Mouse (Mus musculus) MEL (cell line): Measurements from ENCODE around the gene Brdt. TPM values are rescaled to one million over a fixed set of nuclear protein-coding genes. Genes with fewer than 3 reads are reported as not detected.
A peak's percentile ranks its signal among the peaks of the same experiment; 100 is the strongest.

Experiments
- DNase-seq: peaks from one replicate; pipeline ENCODE4 v3.0.0; 2011; ENCODE audit warnings: low read depth, low spot score
- H3K27ac ChIP-seq: 2 replicates; pipeline ENCODE4 v1.5.1; 2012; ENCODE audit warnings: low read depth, mild to moderate bottlenecking, control low read depth, low read length, moderate library complexity; ENCODE audit not compliant: control insufficient read depth
- H3K27me3 ChIP-seq, 2 experiments: fragments of 150-350 bp in 1 of 2; sonication (generic) in 1 of 2; 2 replicates each; pipeline ENCODE4 v1.6.1; 2012; ENCODE audit warnings: low read length in 2 of 2, mild to moderate bottlenecking in 2 of 2, improper control_type of control experiment in 1 of 2, moderate library complexity in 1 of 2; ENCODE audit not compliant: insufficient read depth in 2 of 2, control insufficient read depth in 1 of 2
- H3K36me3 ChIP-seq, 2 experiments: 2 replicates each; pipeline ENCODE4 v1.6.1; 2012 to 2014; ENCODE audit warnings: low read length in 2 of 2, improper control_type of control experiment in 1 of 2, inconsistent platforms in 1 of 2, mild to moderate bottlenecking in 1 of 2; ENCODE audit not compliant: insufficient read depth in 2 of 2, control insufficient read depth in 1 of 2
- H3K4me1 ChIP-seq, 2 experiments: fragments of 150-350 bp in 1 of 2; sonication (generic) in 1 of 2; 2 replicates each; pipeline ENCODE4 v1.6.1; 2012; ENCODE audit warnings: low read length in 2 of 2, improper control_type of control experiment in 1 of 2, mild to moderate bottlenecking in 1 of 2; ENCODE audit not compliant: insufficient read depth in 2 of 2, control insufficient read depth in 1 of 2
- H3K4me3 ChIP-seq, 2 experiments: fragments of 150-350 bp in 1 of 2; sonication (generic) in 1 of 2; 2 replicates each; pipeline ENCODE4 v1.5.1; 2012; ENCODE audit warnings: low read depth in 2 of 2, low read length in 2 of 2, mild to moderate bottlenecking in 2 of 2, moderate library complexity in 2 of 2, control low read depth in 1 of 2, improper control_type of control experiment in 1 of 2; ENCODE audit not compliant: control insufficient read depth in 1 of 2, insufficient read depth in 1 of 2
- H3K79me2 ChIP-seq: 2 replicates; pipeline ENCODE4 v1.6.1; 2012; ENCODE audit warnings: mild to moderate bottlenecking, low read length, moderate library complexity; ENCODE audit not compliant: control insufficient read depth, poor library complexity, insufficient read depth
- H3K9ac ChIP-seq: 2 replicates; pipeline ENCODE4 v1.6.1; 2012; ENCODE audit warnings: low read depth, mild to moderate bottlenecking, control low read depth, low read length, moderate library complexity; ENCODE audit not compliant: control insufficient read depth, poor library complexity, severe bottlenecking
- H3K9me3 ChIP-seq: fragments of 150-350 bp; sonication (generic); replicated peaks from 2 replicates; pipeline ENCODE4 v1.6.1; 2012; ENCODE audit warnings: mild to moderate bottlenecking, low read length, improper control_type of control experiment, moderate library complexity; ENCODE audit not compliant: insufficient read depth
- BHLHE40 ChIP-seq: IDR thresholded peaks from 2 replicates; pipeline ENCODE4 v1.6.1; 2012; ENCODE audit warnings: low read depth, mild to moderate bottlenecking, inconsistent platforms, low read length, improper control_type of control experiment, borderline replicate concordance
- CHD1 ChIP-seq: IDR thresholded peaks from 2 replicates; pipeline ENCODE4 v1.6.1; 2012; ENCODE audit warnings: low read depth, mild to moderate bottlenecking, inconsistent platforms, low read length, improper control_type of control experiment
- CHD2 ChIP-seq: IDR thresholded peaks from 2 replicates; pipeline ENCODE4 v1.6.1; 2011; ENCODE audit warnings: low read length, improper control_type of control experiment
- CTCF ChIP-seq, 3 experiments: IDR thresholded peaks in 2 of 3; conservative IDR thresholded peaks in 1 of 3; 2 replicates each; pipeline ENCODE4 v1.5.1; 2011 to 2012; ENCODE audit warnings: low read length in 3 of 3, low read depth in 2 of 3, mild to moderate bottlenecking in 2 of 3, improper control_type of control experiment in 1 of 3, inconsistent platforms in 1 of 3, mixed read lengths in 1 of 3, moderate library complexity in 1 of 3; ENCODE audit not compliant: control insufficient read depth in 1 of 3, insufficient read depth in 1 of 3, poor library complexity in 1 of 3, severe bottlenecking in 1 of 3
- E2F4 ChIP-seq: IDR thresholded peaks from 2 replicates; pipeline ENCODE4 v1.6.1; 2011; ENCODE audit warnings: low read depth, low read length, improper control_type of control experiment, borderline replicate concordance
- ELF1 ChIP-seq: IDR thresholded peaks from 2 replicates; pipeline ENCODE4 v1.6.1; 2014; ENCODE audit warnings: low read depth, mild to moderate bottlenecking, inconsistent platforms, low read length, improper control_type of control experiment, moderate library complexity
- EP300 ChIP-seq, 2 experiments: IDR thresholded peaks; 2 replicates each; pipeline ENCODE4 v1.6.1; 2011; ENCODE audit warnings: improper control_type of control experiment in 2 of 2, low read length in 2 of 2, low read depth in 1 of 2, mild to moderate bottlenecking in 1 of 2
- ETS1 ChIP-seq: IDR thresholded peaks from 2 replicates; pipeline ENCODE4 v1.6.1; 2012; ENCODE audit warnings: low read depth, mild to moderate bottlenecking, inconsistent platforms, low read length, improper control_type of control experiment, moderate library complexity
- GATA1 ChIP-seq: IDR thresholded peaks from 2 replicates; pipeline ENCODE4 v1.6.1; 2011; ENCODE audit warnings: low read depth, low read length, improper control_type of control experiment
- HCFC1 ChIP-seq: IDR thresholded peaks from 2 replicates; pipeline ENCODE4 v1.6.1; 2012; ENCODE audit warnings: low read depth, mild to moderate bottlenecking, inconsistent platforms, low read length, improper control_type of control experiment, moderate library complexity
- JUND ChIP-seq: IDR thresholded peaks from 2 replicates; pipeline ENCODE4 v1.6.1; 2011; ENCODE audit warnings: low read depth, mild to moderate bottlenecking, improper control_type of control experiment, low read length
- KAT2A ChIP-seq: conservative IDR thresholded peaks from 2 replicates; pipeline ENCODE4 v1.6.1; 2012; ENCODE audit warnings: low read depth, low read length, improper control_type of control experiment, inconsistent platforms
- MAX ChIP-seq: IDR thresholded peaks from 2 replicates; pipeline ENCODE4 v1.6.1; 2011; ENCODE audit warnings: low read length, improper control_type of control experiment
- MXI1 ChIP-seq: IDR thresholded peaks from 2 replicates; pipeline ENCODE4 v1.6.1; 2011; ENCODE audit warnings: mild to moderate bottlenecking, low read depth, low read length, improper control_type of control experiment
- MYB ChIP-seq: IDR thresholded peaks from 2 replicates; pipeline ENCODE4 v1.6.1; 2011; ENCODE audit warnings: mild to moderate bottlenecking, low read depth, low read length, improper control_type of control experiment
- MYC ChIP-seq: IDR thresholded peaks from 2 replicates; pipeline ENCODE4 v1.6.1; 2011; ENCODE audit warnings: low read depth, mild to moderate bottlenecking, low read length, improper control_type of control experiment, moderate library complexity
- NELFE ChIP-seq: IDR thresholded peaks from 2 replicates; pipeline ENCODE4 v1.6.1; 2011; ENCODE audit warnings: low read depth, low read length, improper control_type of control experiment
- NRF1 ChIP-seq: IDR thresholded peaks from 2 replicates; pipeline ENCODE4 v1.6.1; 2014; ENCODE audit warnings: low read depth, mild to moderate bottlenecking, inconsistent platforms, low read length, improper control_type of control experiment, moderate library complexity; ENCODE audit not compliant: poor library complexity, insufficient read depth, severe bottlenecking
- POLR2A ChIP-seq, 2 experiments: IDR thresholded peaks; 2 replicates each; pipeline ENCODE4 v1.6.1; 2011 to 2012; ENCODE audit warnings: low read length in 2 of 2, mild to moderate bottlenecking in 2 of 2, control low read depth in 1 of 2, improper control_type of control experiment in 1 of 2, low read depth in 1 of 2, moderate library complexity in 1 of 2; ENCODE audit not compliant: control insufficient read depth in 1 of 2, insufficient read depth in 1 of 2, poor library complexity in 1 of 2
- POLR2AphosphoS2 ChIP-seq: IDR thresholded peaks from 2 replicates; pipeline ENCODE4 v1.6.1; 2011; ENCODE audit warnings: low read length, improper control_type of control experiment
- POLR2AphosphoS5 ChIP-seq: IDR thresholded peaks from 2 replicates; pipeline ENCODE4 v1.6.1; 2012; ENCODE audit warnings: low read depth, borderline replicate concordance, mild to moderate bottlenecking, inconsistent platforms, low read length, moderate library complexity, mixed read lengths
- RAD21 ChIP-seq: IDR thresholded peaks from 2 replicates; pipeline ENCODE4 v1.6.1; 2011; ENCODE audit warnings: mild to moderate bottlenecking, low read depth, low read length, improper control_type of control experiment
- RCOR1 ChIP-seq: IDR thresholded peaks from 2 replicates; pipeline ENCODE4 v1.6.1; 2012; ENCODE audit warnings: low read depth, mild to moderate bottlenecking, inconsistent platforms, low read length, improper control_type of control experiment
- SIN3A ChIP-seq: IDR thresholded peaks from 2 replicates; pipeline ENCODE4 v1.6.1; 2012; ENCODE audit warnings: low read length, improper control_type of control experiment, inconsistent platforms
- SMC3 ChIP-seq: IDR thresholded peaks from 2 replicates; pipeline ENCODE4 v1.6.1; 2011; ENCODE audit warnings: low read depth, low read length, improper control_type of control experiment
- TCF12 ChIP-seq: IDR thresholded peaks from 2 replicates; pipeline ENCODE4 v1.6.1; 2014; ENCODE audit warnings: low read depth, mild to moderate bottlenecking, inconsistent platforms, low read length, improper control_type of control experiment, moderate library complexity
- UBTF ChIP-seq: IDR thresholded peaks from 2 replicates; pipeline ENCODE4 v1.6.1; 2012; ENCODE audit warnings: low read depth, mild to moderate bottlenecking, inconsistent platforms, low read length, improper control_type of control experiment, moderate library complexity, borderline replicate concordance; ENCODE audit not compliant: insufficient read depth
- USF1 ChIP-seq: IDR thresholded peaks from 2 replicates; pipeline ENCODE4 v1.6.1; 2014; ENCODE audit warnings: low read depth, mild to moderate bottlenecking, inconsistent platforms, low read length, improper control_type of control experiment, moderate library complexity
- USF2 ChIP-seq, 2 experiments: IDR thresholded peaks; 2 replicates each; pipeline ENCODE4 v1.6.1; 2011 to 2012; ENCODE audit warnings: improper control_type of control experiment in 2 of 2, low read length in 2 of 2, borderline replicate concordance in 1 of 2, inconsistent platforms in 1 of 2, low read depth in 1 of 2, mild to moderate bottlenecking in 1 of 2; ENCODE audit not compliant: insufficient read depth in 1 of 2
- ZNF384 ChIP-seq: IDR thresholded peaks from 2 replicates; pipeline ENCODE4 v1.6.1; 2012; ENCODE audit warnings: low read depth, mild to moderate bottlenecking, inconsistent platforms, low read length, improper control_type of control experiment
- polyA plus RNA-seq, 2 experiments: library from polyadenylated mRNA; stranded (reverse) in 1 of 2; unstranded in 1 of 2; fragments of >175 nt in 1 of 2; fragments of >200 nt in 1 of 2; gene quantifications; 2 replicates each; pipeline versions ENCODE4 v1.2.1 to v1.2.4; 2012; ENCODE audit warnings: low replicate concordance in 2 of 2, low read depth in 1 of 2; ENCODE audit not compliant: insufficient read length in 2 of 2, insufficient read depth in 1 of 2, missing spikeins in 1 of 2
- total RNA-seq: library from RNA; depleted of rRNA; stranded (reverse); fragments of 300-350 nt; gene quantifications from 2 replicates; pipeline ENCODE4 v1.2.3, GENCODE M21; 2012

Brdt gene
- total and polyA plus RNA-seq, 3 experiments, result 10.3 to 16.7 TPM; not detected in 1

DNA sequence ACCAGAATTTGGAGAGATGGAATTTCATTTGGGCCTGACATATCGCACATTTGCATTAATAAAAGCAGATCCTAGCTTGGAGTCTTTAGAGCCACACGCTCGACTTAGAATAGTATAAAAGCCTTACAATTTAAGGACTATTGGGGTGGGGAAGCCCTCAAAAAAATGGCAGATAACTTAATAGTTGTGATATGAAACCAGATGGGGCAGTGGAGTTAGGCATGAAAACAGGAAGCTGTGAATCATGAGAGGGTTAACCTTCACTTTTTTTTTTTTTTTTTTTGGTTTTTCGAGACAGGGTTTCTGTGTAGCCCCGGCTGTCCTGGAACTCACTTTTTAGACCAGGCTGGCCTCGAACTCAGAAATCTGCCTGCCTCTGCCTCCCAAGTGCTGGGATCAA, 105.2 kb downstream of the Brdt start:
- TF ChIP-seq GATA1, result no peak; the same call in 1 of the 2 replicates
- TF ChIP-seq SMC3, result no peak
- no peak for TF ChIP-seq MXI1
- TF ChIP-seq POLR2AphosphoS2, result no peak
- TF ChIP-seq POLR2A (IDR thresholded peaks at IDR 0.05; ENCODE audit: control insufficient read depth in 1 of 2, insufficient read depth in 1 of 2, low read depth in 1 of 2, low read length in 2 of 2, poor library complexity in 1 of 2), result no peak
- peak; percentile 45; the same call in 1 of the 2 replicates for TF ChIP-seq ETS1
- peak; percentile 28 to 37; a peak in 3 of 4 replicates for TF ChIP-seq EP300 (IDR thresholded peaks at IDR 0.05; ENCODE audit: low read depth in 1 of 2, low read length in 2 of 2)
- no peak for TF ChIP-seq CTCF (IDR thresholded peaks at IDR 0.05 in 2 of 3, conservative IDR thresholded peaks at IDR 0.05 in 1 of 3; ENCODE audit: control insufficient read depth in 1 of 3, insufficient read depth in 1 of 3, low read depth in 2 of 3, low read length in 3 of 3, poor library complexity in 1 of 3, severe bottlenecking in 1 of 3)
- no peak for TF ChIP-seq MAX
- TF ChIP-seq RAD21, result no peak
- TF ChIP-seq ZNF384, result peak; percentile 94
- no peak for TF ChIP-seq POLR2AphosphoS5
- 0 out of 2 replicates have a peak, but pooled peaks have one; percentile 59 for TF ChIP-seq SIN3A
- no peak for TF ChIP-seq CHD2
- TF ChIP-seq HCFC1, result peak; percentile 16; the same call in 1 of the 2 replicates
- no peak for TF ChIP-seq USF2 (IDR thresholded peaks at IDR 0.05; ENCODE audit: borderline replicate concordance in 1 of 2, insufficient read depth in 1 of 2, low read depth in 1 of 2, low read length in 2 of 2)
- no peak for TF ChIP-seq UBTF
- peak; percentile 29; the same call in 1 of the 2 replicates for TF ChIP-seq TCF12
- TF ChIP-seq ELF1, result peak; percentile 31; the same call in 1 of the 2 replicates
- no peak for TF ChIP-seq BHLHE40
- no peak for TF ChIP-seq NRF1
- no peak for TF ChIP-seq KAT2A
- TF ChIP-seq CHD1, result 0 out of 2 replicates have a peak, but pooled peaks have one; percentile 60
- no peak for TF ChIP-seq MYB
- TF ChIP-seq RCOR1, result 0 out of 2 replicates have a peak, but pooled peaks have one; percentile 15
- TF ChIP-seq USF1, result no peak
- TF ChIP-seq JUND, result no peak
- no peak for TF ChIP-seq E2F4
- TF ChIP-seq MYC, result 0 out of 2 replicates have a peak, but pooled peaks have one; percentile 20
- no peak for TF ChIP-seq NELFE

More for the DNA sequence above, 105.2 kb downstream of the Brdt start:
- H3K36me3 ChIP-seq, result peaks cover 0 to 21% of the 10 kb centered on the region in 2 experiments; a peak in 2 of 4 replicates
- no peak overlapping the region; a peak in 1 of 4 replicates for H3K4me3 ChIP-seq
- H3K9me3 ChIP-seq, result no peaks in the 10 kb centered on the region
- peak overlapping the region; percentile 34 for H3K9ac ChIP-seq
- H3K27ac ChIP-seq, result peak overlapping the region; percentile 65
- no peaks in the 10 kb centered on the region; the same call in 1 of the 2 replicates for H3K79me2 ChIP-seq
- no peaks in the 10 kb centered on the region for H3K27me3 ChIP-seq
- peaks cover 7 to 18% of the 10 kb centered on the region in 2 experiments for H3K4me1 ChIP-seq
- peak; percentile 68 for DNase-seq
